Mouse (Mus musculus) liver, embryonic 16.5 days (tissue): ENCODE data around the gene Dnhd1. TPM values are rescaled to one million over a fixed set of nuclear protein-coding genes. Genes with fewer than 3 reads are reported as not detected.
"Not testable (repeated sequence)": the region's sequence is repeated elsewhere in the genome, so short reads cannot be mapped to it uniquely, and the experiment has no call there.

Experiments
- ATAC-seq: fragments of 200-750 bp; cut with Nextera tagmentation; 2 replicates; pipeline ENCODE4 v1.8.0; 2017; ENCODE audit warnings: low read depth, mild to moderate bottlenecking, moderate number of reproducible peaks, moderate library complexity
- H3K27ac ChIP-seq: fragments of 300-500 bp; sonication (generic); 2 replicates; pipeline ENCODE4 v1.5.1; 2014; ENCODE audit warnings: mild to moderate bottlenecking, low read length
- H3K27me3 ChIP-seq: fragments of 300-500 bp; sonication (generic); 2 replicates; pipeline ENCODE4 v1.6.1; 2014; ENCODE audit warnings: low read depth, low read length, mixed read lengths; ENCODE audit not compliant: control insufficient read depth, insufficient read depth
- H3K36me3 ChIP-seq: fragments of 300-500 bp; sonication (generic); 2 replicates; pipeline ENCODE4 v1.6.1; 2014; ENCODE audit warnings: mild to moderate bottlenecking; ENCODE audit not compliant: control insufficient read depth, insufficient read depth
- H3K4me1 ChIP-seq: fragments of 300-500 bp; sonication (generic); 2 replicates; pipeline ENCODE4 v1.6.1; 2014; ENCODE audit warnings: low read depth, low read length, mixed read lengths; ENCODE audit not compliant: control insufficient read depth
- H3K4me2 ChIP-seq: fragments of 300-500 bp; sonication (generic); 2 replicates; pipeline ENCODE4 v1.6.1; 2014; ENCODE audit warnings: low read depth, low read length, mixed read lengths
- H3K4me3 ChIP-seq: fragments of 300-500 bp; sonication (generic); 2 replicates; pipeline ENCODE4 v1.5.1; 2014; ENCODE audit warnings: low read depth, mild to moderate bottlenecking, low read length
- H3K9ac ChIP-seq: fragments of 300-500 bp; sonication (generic); 2 replicates; pipeline ENCODE4 v1.6.1; 2014; ENCODE audit warnings: low read depth, low read length
- H3K9me3 ChIP-seq: fragments of 300-500 bp; sonication (generic); replicated peaks from 2 replicates; pipeline ENCODE4 v1.6.1; 2016; ENCODE audit warnings: low read length; ENCODE audit not compliant: control insufficient read depth
- WGBS: fragments of 180-500 bp; shearing (Covaris S2); extraction: QIAGEN DNeasy Blood & Tissue Kit; methylation state at CpG from one replicate; pipeline ENCODE4 v1.1.7; 2014; ENCODE audit not compliant: insufficient replicate concordance; 5-methylcytosine and 5-hydroxymethylcytosine counted together
- polyA plus RNA-seq: library from polyadenylated mRNA; unstranded; fragments of >200 nt; fragmentation: Nextera tagmentation; extraction: Ambion mirVana; gene quantifications from 2 replicates; pipeline ENCODE4 v1.2.1, GENCODE M21; 2015

Dnhd1 gene
- polyA plus RNA-seq, 1 experiment from 2014 or later: 0.13 TPM

- ATAC-seq, H3K9me3 ChIP-seq, H3K27me3 ChIP-seq: not testable (repeated sequence)
- H3K9ac ChIP-seq: peak overlapping the region; percentile 94
- H3K4me3 ChIP-seq: peak overlapping the region; percentile 89
- H3K4me1 ChIP-seq: peaks cover 27% of the 10 kb centered on the region
- WGBS: 29% methylated on average over 4 of the region's 4 CpGs
- H3K36me3 ChIP-seq: peaks cover 21% of the 10 kb centered on the region
- peak overlapping the region; percentile 86 for H3K4me2 ChIP-seq
- peak overlapping the region; percentile 73; the same call in 1 of the 2 replicates for H3K27ac ChIP-seq
Observed at GRCm38 (mm10) chr7:105735464-105735863, 84.8 kb downstream of the Dnhd1 start.

GRCm38 (mm10) chr7:105736264-105736901, 85.8 kb downstream of the Dnhd1 start, which contains the start of gene Ilk:
Ilk (plus strand) TSS chr7:105736592.
- peak within 1 kb of the TSS; percentile 86 for H3K4me2 ChIP-seq
- no peaks in the 10 kb centered on the region for H3K27me3 ChIP-seq
- under 1% methylated on average over 56 of the region's 62 CpGs for WGBS
- H3K27ac ChIP-seq: peak within 1 kb of the TSS; percentile 89
- H3K9ac ChIP-seq: peak within 1 kb of the TSS; percentile 94
- ATAC-seq: peak; percentile 98
- peaks cover 27% of the 10 kb centered on the region for H3K4me1 ChIP-seq
- peaks cover 30% of the 10 kb centered on the region for H3K36me3 ChIP-seq
- no peaks in the 10 kb centered on the region for H3K9me3 ChIP-seq
- peak within 1 kb of the TSS; percentile 89 for H3K4me3 ChIP-seq

- peak; percentile 9 for ATAC-seq
- Histone ChIP-seq H3K4me1 (peaks cover 27% of the 10 kb centered on the region), H3K27ac (peak within 1 kb of the TSS; percentile 89), H3K9me3 (no peaks in the 10 kb centered on the region), H3K27me3 (no peaks in the 10 kb centered on the region), H3K4me2 (peak within 1 kb of the TSS; percentile 86), H3K4me3 (peak within 1 kb of the TSS; percentile 89), H3K9ac (peak within 1 kb of the TSS; percentile 94), H3K36me3 (peaks cover 36% of the 10 kb centered on the region)
- WGBS: 0% methylated on average over 30 of the region's 30 CpGs
Observed at GRCm38 (mm10) chr7:105736911-105737521, 86.4 kb downstream of the Dnhd1 start, which contains the start of gene Rrp8. Rrp8 (minus strand) TSS chr7:105737385.

- peak overlapping the region; percentile 89 for H3K4me3 ChIP-seq
- H3K27ac ChIP-seq: peak overlapping the region; percentile 89
- 20% methylated on average over 3 of the region's 3 CpGs for WGBS
- H3K4me2 ChIP-seq: peak overlapping the region; percentile 86
- no peaks in the 10 kb centered on the region for H3K9me3 ChIP-seq
- ATAC-seq: no peak
- no peaks in the 10 kb centered on the region for H3K27me3 ChIP-seq
- peaks cover 27% of the 10 kb centered on the region for H3K4me1 ChIP-seq
- H3K9ac ChIP-seq: peak overlapping the region; percentile 94
- H3K36me3 ChIP-seq: peaks cover 40% of the 10 kb centered on the region
Observed at GRCm38 (mm10) chr7:105737648-105738047, 87.0 kb downstream of the Dnhd1 start.

DNA sequence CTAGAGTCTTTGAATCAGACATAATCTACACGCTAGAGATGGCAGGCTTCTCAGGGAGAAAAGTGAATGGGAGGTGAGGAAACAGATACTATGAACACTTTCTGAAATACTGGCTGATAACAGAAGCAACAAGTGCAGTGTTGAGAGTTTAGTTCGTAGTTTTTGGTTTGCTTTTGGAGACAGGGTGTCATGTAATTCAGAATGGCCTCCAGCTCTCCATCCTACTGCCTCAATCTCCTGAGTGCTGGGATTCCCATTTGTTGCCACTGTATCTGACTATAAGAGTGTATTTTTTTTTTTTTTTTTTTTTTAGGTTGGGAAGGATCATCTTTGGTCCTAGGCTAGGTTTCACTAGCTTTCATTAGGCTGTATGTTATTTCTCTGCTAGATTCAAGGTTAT, 87.7 kb downstream of the Dnhd1 start:
- no peak for ATAC-seq
- peak overlapping the region; percentile 86 for H3K4me2 ChIP-seq
- H3K27me3 ChIP-seq: no peaks in the 10 kb centered on the region
- H3K36me3 ChIP-seq: peaks cover 35% of the 10 kb centered on the region
- peak overlapping the region; percentile 17 for H3K4me3 ChIP-seq
- H3K27ac ChIP-seq: peak overlapping the region; percentile 39
- no peaks in the 10 kb centered on the region for H3K9me3 ChIP-seq
- H3K4me1 ChIP-seq: peaks cover 33% of the 10 kb centered on the region
- 23% methylated on average over 2 of the region's 2 CpGs for WGBS
- peak overlapping the region; percentile 17; the same call in 1 of the 2 replicates for H3K9ac ChIP-seq

DNA sequence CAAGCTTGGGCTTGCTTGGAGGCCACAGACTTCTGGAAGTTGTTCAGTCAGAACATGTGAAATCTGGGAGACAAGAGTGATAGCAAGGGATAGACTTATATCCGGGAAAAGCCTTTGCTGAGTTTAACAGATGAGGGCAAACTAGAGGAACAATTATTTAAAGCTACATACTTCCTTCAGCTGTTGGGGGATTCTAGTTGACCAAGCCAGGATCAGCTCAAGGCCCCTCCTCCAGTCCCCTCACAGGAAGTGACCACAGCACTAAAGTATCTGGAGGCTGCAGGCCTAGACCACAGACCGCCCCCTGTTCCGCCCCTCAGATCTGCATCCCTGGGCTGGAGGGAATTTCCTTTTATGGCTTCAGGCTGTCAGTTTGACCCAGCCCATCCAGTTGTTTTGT, 88.3 kb downstream of the Dnhd1 start:
- ATAC-seq: no peak
- Histone ChIP-seq H3K27ac (peak overlapping the region; percentile 39), H3K9ac (no peak overlapping the region; the same call in 1 of the 2 replicates), H3K4me2 (peak overlapping the region; percentile 86; the same call in 1 of the 2 replicates), H3K27me3 (no peaks in the 10 kb centered on the region), H3K4me1 (peaks cover 36% of the 10 kb centered on the region), H3K36me3 (peaks cover 28% of the 10 kb centered on the region), H3K9me3 (no peaks in the 10 kb centered on the region), H3K4me3 (no peak overlapping the region)
- WGBS: 34% methylated on average over 3 of the region's 3 CpGs

DNA sequence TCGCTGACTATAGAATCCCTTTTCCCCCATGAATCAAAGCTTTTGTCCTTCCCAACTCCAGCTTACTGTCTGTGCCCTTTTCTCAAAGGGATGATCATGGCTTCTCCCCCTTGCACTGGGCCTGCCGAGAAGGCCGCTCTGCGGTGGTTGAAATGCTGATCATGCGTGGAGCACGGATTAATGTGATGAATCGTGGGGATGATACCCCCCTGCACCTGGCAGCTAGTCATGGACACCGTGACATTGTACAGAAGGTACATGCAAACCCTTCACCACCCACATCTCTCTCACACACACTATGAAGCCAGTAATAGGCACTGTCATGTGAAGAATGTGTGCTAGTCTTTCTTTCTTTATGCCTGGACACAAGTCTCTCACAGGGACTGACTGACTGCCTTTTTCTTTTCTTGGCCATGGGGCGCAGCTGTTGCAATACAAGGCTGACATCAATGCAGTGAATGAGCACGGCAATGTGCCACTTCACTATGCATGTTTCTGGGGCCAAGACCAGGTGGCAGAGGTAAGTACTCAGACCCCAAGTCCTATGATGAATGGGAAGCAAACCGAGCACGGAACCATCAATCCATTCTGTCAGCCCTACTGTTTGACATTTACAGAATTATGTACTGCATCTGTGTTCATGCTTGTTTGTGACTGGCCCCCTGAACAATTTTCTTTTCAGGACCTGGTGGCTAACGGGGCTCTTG, 89.6 kb downstream of the Dnhd1 start:
- Histone ChIP-seq H3K27ac (no peak overlapping the region), H3K4me3 (no peak overlapping the region), H3K27me3 (no peaks in the 10 kb centered on the region), H3K4me1 (peaks cover 39% of the 10 kb centered on the region), H3K9me3 (no peaks in the 10 kb centered on the region), H3K4me2 (no peak overlapping the region), H3K9ac (no peak overlapping the region), H3K36me3 (peaks cover 23% of the 10 kb centered on the region)
- ATAC-seq: no peak
- WGBS: 81% methylated on average over 13 of the region's 13 CpGs

DNA sequence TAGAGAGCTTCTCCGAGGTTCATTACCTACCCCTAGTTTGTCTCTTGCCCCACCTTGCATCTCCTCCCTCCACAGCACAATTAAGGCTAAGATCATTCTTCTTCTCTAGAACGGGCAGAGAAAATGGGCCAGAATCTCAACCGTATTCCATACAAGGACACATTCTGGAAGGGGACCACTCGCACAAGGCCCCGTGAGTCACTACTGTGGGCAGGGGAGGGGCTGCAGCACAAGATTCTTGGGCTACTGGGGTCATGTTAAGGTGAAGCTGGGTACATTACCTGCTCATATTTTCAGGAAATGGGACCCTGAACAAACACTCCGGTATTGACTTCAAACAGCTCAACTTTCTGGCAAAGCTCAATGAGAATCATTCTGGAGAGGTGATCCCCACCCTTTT, 90.2 kb downstream of the Dnhd1 start:
- WGBS: 81% methylated on average over 6 of the region's 6 CpGs
- Histone ChIP-seq H3K4me2 (no peak overlapping the region), H3K27me3 (no peaks in the 10 kb centered on the region), H3K4me3 (no peak overlapping the region), H3K4me1 (peaks cover 39% of the 10 kb centered on the region), H3K9me3 (no peaks in the 10 kb centered on the region), H3K9ac (no peak overlapping the region), H3K36me3 (peaks cover 23% of the 10 kb centered on the region), H3K27ac (no peak overlapping the region)
- no peak for ATAC-seq
